Comparison of ENCODE assay signal across 34 mouse cellular contexts in the genomic region with DNA sequence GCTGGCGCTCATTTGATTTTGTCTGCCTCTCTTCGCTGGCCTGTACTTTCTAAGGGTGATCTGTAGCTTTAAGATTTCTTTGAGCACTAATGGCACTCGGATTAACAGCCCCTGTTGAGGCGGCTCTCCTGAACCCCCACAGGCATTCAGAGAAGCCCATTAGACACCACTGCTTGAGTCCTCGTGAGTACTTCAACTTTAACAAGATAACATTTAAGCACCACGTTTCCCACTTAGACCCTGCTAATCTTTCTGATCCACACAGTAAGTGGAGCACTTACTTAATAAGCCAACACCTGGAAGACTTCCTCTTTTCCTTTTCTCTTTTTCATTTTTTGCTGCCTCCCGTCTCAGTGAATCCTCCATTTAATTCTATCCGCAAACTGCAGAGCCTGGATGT. TPM values are rescaled to one million over a fixed set of nuclear protein-coding genes. Genes with fewer than 3 reads are reported as not detected.
DNase-seq lines count a peak whose midpoint lies in the region; ATAC-seq and TF ChIP-seq lines count a peak whose summit lies in the region.
"Had no signal": no experiment of that assay in that cellular context is flagged by ENCODE, and none has a peak within 500 bp of the region (broad histone marks: within the 10 kb centered on the region; RNA-seq: fewer than 3 reads in every experiment).

No protein-coding gene starts in this region.

- no peak overlapping the region for H3K9ac ChIP-seq in lung, embryonic 16.5 days (ENCODE audit: low read length)
- H3K9ac ChIP-seq in midbrain, embryonic 15.5 days: no peak overlapping the region
- H3K9ac ChIP-seq in midbrain, postnatal 0 days (replicated peaks; ENCODE audit: low read length, poor library complexity, severe bottlenecking): no peak overlapping the region
- no peak overlapping the region for H3K9ac ChIP-seq in MEL (ENCODE audit: control insufficient read depth, low read depth, low read length, poor library complexity, severe bottlenecking)
- H3K9ac ChIP-seq: embryonic facial prominence, embryonic 13.5 days; forebrain, embryonic 12.5 days; forebrain, embryonic 15.5 days; heart, embryonic 12.5 days; heart, embryonic 15.5 days; hindbrain, embryonic 13.5 days had no signal

- peaks cover 4% of the 10 kb centered on the region; the same call in 1 of the 2 replicates for H3K36me3 ChIP-seq in lung, embryonic 16.5 days (ENCODE audit: control insufficient read depth, insufficient read depth, low read length)
- H3K36me3 ChIP-seq in midbrain, embryonic 15.5 days (replicated peaks): no peaks in the 10 kb centered on the region; the same call in 1 of the 2 replicates
- peaks cover 25% of the 10 kb centered on the region for H3K36me3 ChIP-seq in midbrain, postnatal 0 days (ENCODE audit: insufficient read depth, low read length)
- H3K36me3 ChIP-seq in MEL (ENCODE audit: control insufficient read depth in 1 of 2, insufficient read depth in 2 of 2, low read length in 2 of 2): peaks cover 0 to 3% of the 10 kb centered on the region in 2 experiments; a peak in 2 of 4 replicates
- H3K36me3 ChIP-seq: forebrain, embryonic 12.5 days; forebrain, embryonic 15.5 days had no signal

- no peak for TF ChIP-seq POLR2A in MEL (IDR thresholded peaks at IDR 0.05; ENCODE audit: control insufficient read depth in 1 of 2, insufficient read depth in 1 of 2, low read depth in 1 of 2, low read length in 2 of 2, poor library complexity in 1 of 2)

- H3K27me3 ChIP-seq in lung, embryonic 16.5 days (ENCODE audit: control insufficient read depth, insufficient read depth, low read depth, low read length): no peaks in the 10 kb centered on the region
- no peaks in the 10 kb centered on the region for H3K27me3 ChIP-seq in midbrain, embryonic 15.5 days (replicated peaks)
- no peaks in the 10 kb centered on the region for H3K27me3 ChIP-seq in midbrain, postnatal 0 days (ENCODE audit: insufficient read depth, low read length)
- H3K27me3 ChIP-seq in MEL (ENCODE audit: control insufficient read depth in 1 of 2, insufficient read depth in 2 of 2, low read length in 2 of 2): no peaks in the 10 kb centered on the region
- H3K27me3 ChIP-seq: embryonic facial prominence, embryonic 13.5 days; forebrain, embryonic 12.5 days; forebrain, embryonic 15.5 days; heart, embryonic 12.5 days; heart, embryonic 15.5 days; hindbrain, embryonic 13.5 days; Patski had no signal

- no peak for TF ChIP-seq RAD21 in MEL (IDR thresholded peaks at IDR 0.05; ENCODE audit: low read depth, low read length)

- 0 out of 2 replicates have a peak overlapping the region, but pooled peaks have one; percentile 2 for H3K27ac ChIP-seq in lung, embryonic 16.5 days (ENCODE audit: low read length)
- H3K27ac ChIP-seq in midbrain, embryonic 15.5 days: no peak overlapping the region
- no peak overlapping the region for H3K27ac ChIP-seq in midbrain, postnatal 0 days (ENCODE audit: low read depth, low read length)
- H3K27ac ChIP-seq in MEL (ENCODE audit: control insufficient read depth, low read depth, low read length): no peak overlapping the region
- H3K27ac ChIP-seq: embryonic facial prominence, embryonic 10.5 days; embryonic facial prominence, embryonic 13.5 days; forebrain, embryonic 12.5 days; forebrain, embryonic 15.5 days; heart, embryonic 15.5 days; hindbrain, embryonic 10.5 days; hindbrain, embryonic 13.5 days had no signal

- no peaks in the 10 kb centered on the region for H3K9me3 ChIP-seq in lung, embryonic 16.5 days (ENCODE audit: control insufficient read depth, low read length)
- H3K9me3 ChIP-seq in midbrain, embryonic 15.5 days: no peaks in the 10 kb centered on the region
- no peaks in the 10 kb centered on the region for H3K9me3 ChIP-seq in midbrain, postnatal 0 days (ENCODE audit: low read length)
- no peaks in the 10 kb centered on the region for H3K9me3 ChIP-seq in MEL (replicated peaks; ENCODE audit: insufficient read depth, low read length)
- H3K9me3 ChIP-seq: embryonic facial prominence, embryonic 13.5 days; forebrain, embryonic 12.5 days; forebrain, embryonic 15.5 days; heart, embryonic 12.5 days; heart, embryonic 15.5 days; hindbrain, embryonic 10.5 days; hindbrain, embryonic 13.5 days had no signal

- H3K79me2 ChIP-seq in MEL (ENCODE audit: control insufficient read depth, insufficient read depth, low read length, poor library complexity): no peaks in the 10 kb centered on the region

- no peak overlapping the region for H3K4me3 ChIP-seq in lung, embryonic 16.5 days (ENCODE audit: low read length)
- no peak overlapping the region for H3K4me3 ChIP-seq in midbrain, embryonic 15.5 days
- no peak overlapping the region for H3K4me3 ChIP-seq in midbrain, postnatal 0 days (ENCODE audit: low read depth, low read length)
- H3K4me3 ChIP-seq in MEL (ENCODE audit: control insufficient read depth in 1 of 2, insufficient read depth in 1 of 2, low read depth in 2 of 2, low read length in 2 of 2): no peak overlapping the region
- H3K4me3 ChIP-seq: embryonic facial prominence, embryonic 10.5 days; embryonic facial prominence, embryonic 13.5 days; erythroblast, embryonic 14.5 days; forebrain, embryonic 12.5 days; forebrain, embryonic 15.5 days; heart, embryonic 12.5 days; heart, embryonic 15.5 days; hindbrain, embryonic 10.5 days; hindbrain, embryonic 13.5 days had no signal

- TF ChIP-seq CTCF in midbrain, postnatal 0 days (IDR thresholded peaks at IDR 0.05): no peak
- no peak for TF ChIP-seq CTCF in MEL (IDR thresholded peaks at IDR 0.05 in 2 of 3, conservative IDR thresholded peaks at IDR 0.05 in 1 of 3; ENCODE audit: control insufficient read depth in 1 of 3, insufficient read depth in 1 of 3, low read depth in 2 of 3, low read length in 3 of 3, poor library complexity in 1 of 3, severe bottlenecking in 1 of 3)

- H3K4me2 ChIP-seq in lung, embryonic 16.5 days (ENCODE audit: low read depth, low read length): no peak overlapping the region; the same call in 1 of the 2 replicates
- no peak overlapping the region for H3K4me2 ChIP-seq in midbrain, embryonic 15.5 days
- no peak overlapping the region for H3K4me2 ChIP-seq in midbrain, postnatal 0 days (ENCODE audit: low read depth, low read length, poor library complexity, severe bottlenecking)
- H3K4me2 ChIP-seq: embryonic facial prominence, embryonic 13.5 days; forebrain, embryonic 12.5 days; forebrain, embryonic 15.5 days; heart, embryonic 12.5 days; heart, embryonic 15.5 days; hindbrain, embryonic 13.5 days had no signal

- H3K4me1 ChIP-seq in lung, embryonic 16.5 days (replicated peaks; ENCODE audit: control insufficient read depth, insufficient read depth, low read length): 0 out of 2 replicates have a peak, but pooled peaks cover 2% of the 10 kb centered on the region
- H3K4me1 ChIP-seq in midbrain, embryonic 15.5 days: no peaks in the 10 kb centered on the region
- no peaks in the 10 kb centered on the region for H3K4me1 ChIP-seq in midbrain, postnatal 0 days (ENCODE audit: insufficient read depth, low read length)
- peaks cover 0 to 6% of the 10 kb centered on the region in 2 experiments; a peak in 2 of 4 replicates for H3K4me1 ChIP-seq in MEL (ENCODE audit: control insufficient read depth in 1 of 2, insufficient read depth in 2 of 2, low read length in 2 of 2)
- H3K4me1 ChIP-seq: embryonic facial prominence, embryonic 10.5 days; embryonic facial prominence, embryonic 13.5 days; forebrain, embryonic 12.5 days; forebrain, embryonic 15.5 days; hindbrain, embryonic 10.5 days; hindbrain, embryonic 13.5 days had no signal

- peak; percentile 11 to 51; a peak in 3 of 4 replicates for TF ChIP-seq EP300 in MEL (IDR thresholded peaks at IDR 0.05; ENCODE audit: low read depth in 1 of 2, low read length in 2 of 2)

- 41% methylated on average over 8 of the region's 8 CpGs for WGBS in lung, embryonic 16.5 days
- 43% methylated on average over 8 of the region's 8 CpGs for WGBS in midbrain, embryonic 15.5 days
- WGBS in midbrain, postnatal 0 days: 48% methylated on average over 8 of the region's 8 CpGs

- peak; percentile 68 for ATAC-seq in lung, embryonic 16.5 days (ENCODE audit: low read depth)
- ATAC-seq in midbrain, embryonic 15.5 days (replicated peaks): 0 out of 2 replicates have a peak, but pooled peaks have one; percentile 38
- ATAC-seq in midbrain, postnatal 0 days (ENCODE audit: low FRiP score): no peak
- ATAC-seq: CD4-positive, CD25-positive, alpha-beta regulatory T cell, adult 4 months; forebrain, embryonic 15.5 days; hindbrain, embryonic 16.5 days; Patski had no signal

- no peak for DNase-seq in lung, postnatal 10 days
- DNase-seq in midbrain, postnatal 0 days (ENCODE audit: low spot score): no peak
- peak; percentile 57 for DNase-seq in MEL (ENCODE audit: low read depth, low spot score)
- DNase-seq in lung, postnatal 36 days: peak; percentile 39
- no peak for DNase-seq in cerebellum, postnatal 4 days (ENCODE audit: low spot score in 2 of 2)
- DNase-seq: adrenal gland, postnatal 10 days; adrenal gland, postnatal 36 days; cerebellum, adult 11 months; cerebellum, adult 2 months; cerebellum, adult 9-11 months; cerebellum, postnatal 25 days; embryo, embryonic 11 days; gastrocnemius, postnatal 36 days; heart, postnatal 10 days; heart, postnatal 36 days had no signal

TF ChIP-seq in MEL, 35 proteins besides CTCF, POLR2A, EP300 and RAD21 (continues in another document):
- TF ChIP-seq POLR2AphosphoS5 (IDR thresholded peaks at IDR 0.05; ENCODE audit: borderline replicate concordance, low read depth, low read length) (no peak), ZMIZ1 (IDR thresholded peaks at IDR 0.05; ENCODE audit: low read depth, low read length) (no peak), USF1 (IDR thresholded peaks at IDR 0.05; ENCODE audit: low read depth, low read length) (no peak), JUND (IDR thresholded peaks at IDR 0.05; ENCODE audit: low read depth, low read length) (no peak), CHD1 (IDR thresholded peaks at IDR 0.05; ENCODE audit: low read depth, low read length) (no peak), ZKSCAN1 (IDR thresholded peaks at IDR 0.05; ENCODE audit: low read depth, low read length) (no peak)

RNA-seq across cellular contexts. Expression of a gene that starts 21.4 kb away (rescaled TPM):
- 10.4 and 11.8 TPM in 2 replicates for polyA plus RNA-seq in lung, embryonic 16.5 days (2015; fragmentation: Nextera tagmentation; extraction: Ambion mirVana)
- polyA plus RNA-seq in midbrain, embryonic 15.5 days (2015; fragmentation: Nextera tagmentation; extraction: Ambion mirVana): 16.7 and 16.8 TPM in 2 replicates
- 20.2 and 22.9 TPM in 2 replicates for total RNA-seq in midbrain, postnatal 0 days (2014; rRNA removed)
- 22.6 and 24.7 TPM in 2 replicates for polyA plus RNA-seq in midbrain, postnatal 0 days (2015; fragmentation: Nextera tagmentation; extraction: Ambion mirVana)
- 9.2 and 15.1 TPM in 2 replicates for total RNA-seq in MEL (2012; rRNA removed)
- 1 to 10 TPM in 1 of 2 experiments, not detected in 1; 8.7 TPM for polyA plus RNA-seq in MEL (2012; ENCODE audit: insufficient read depth in 1 of 2, insufficient read length in 2 of 2, low read depth in 1 of 2, low replicate concordance in 2 of 2, missing spikeins in 1 of 2)
- polyA plus RNA-seq: erythroblast, embryonic 14.5 days had no signal

RNA-seq across cellular contexts. Expression of a gene that starts 42.2 kb away (rescaled TPM):
- not detected in 2 replicates for polyA plus RNA-seq in lung, embryonic 16.5 days (2015; fragmentation: Nextera tagmentation; extraction: Ambion mirVana)
- polyA plus RNA-seq in midbrain, embryonic 15.5 days (2015; fragmentation: Nextera tagmentation; extraction: Ambion mirVana): not detected in 2 replicates
- not detected in 2 replicates for total RNA-seq in midbrain, postnatal 0 days (2014; rRNA removed)
- not detected in 2 replicates for polyA plus RNA-seq in midbrain, postnatal 0 days (2015; fragmentation: Nextera tagmentation; extraction: Ambion mirVana)
- not detected in 2 replicates for total RNA-seq in MEL (2012; rRNA removed)
- not detected for polyA plus RNA-seq in MEL (2012; ENCODE audit: insufficient read depth in 1 of 2, insufficient read length in 2 of 2, low read depth in 1 of 2, low replicate concordance in 2 of 2, missing spikeins in 1 of 2)
- total RNA-seq: adrenal gland, adult 18-20 months; adrenal gland, postnatal 10 days; adrenal gland, postnatal 36 days; gastrocnemius, adult 8-10 months; gastrocnemius, postnatal 36 days; granulocyte monocyte progenitor cell, adult 5-6 weeks; heart, postnatal 10 days; heart, postnatal 36 days had no signal
- polyA plus RNA-seq: C2C12; CD4-positive, CD25-positive, alpha-beta regulatory T cell, adult 4 months; cerebellum, adult 2 months; cortical plate, adult 2 months; embryonic facial prominence, embryonic 10.5 days; embryonic facial prominence, embryonic 13.5 days; erythroblast, embryonic 14.5 days; forebrain, embryonic 12.5 days; forebrain, embryonic 15.5 days; heart, embryonic 12.5 days; heart, embryonic 15.5 days; hindbrain, embryonic 10.5 days; hindbrain, embryonic 13.5 days; hindbrain, embryonic 16.5 days had no signal

Comparison
In these comparisons a context has a peak if more than half of its experiments do, and no peak if none do; other contexts are left out.
1. DNase-seq: peak in MEL (single experiment) and lung, postnatal 36 days (single experiment); none in lung, postnatal 10 days (single experiment), midbrain, postnatal 0 days (single experiment) and cerebellum, postnatal 4 days (0 of 2).